Mouse (Mus musculus) NIH3T3 (cell line): ENCODE results near the gene Timm22.

ENCODE experiments used
- DNase-seq: peaks from one replicate; pipeline ENCODE4 v3.0.0-alpha.2; 2012; ENCODE audit warnings: low read depth

Gene Timm22

DNA sequence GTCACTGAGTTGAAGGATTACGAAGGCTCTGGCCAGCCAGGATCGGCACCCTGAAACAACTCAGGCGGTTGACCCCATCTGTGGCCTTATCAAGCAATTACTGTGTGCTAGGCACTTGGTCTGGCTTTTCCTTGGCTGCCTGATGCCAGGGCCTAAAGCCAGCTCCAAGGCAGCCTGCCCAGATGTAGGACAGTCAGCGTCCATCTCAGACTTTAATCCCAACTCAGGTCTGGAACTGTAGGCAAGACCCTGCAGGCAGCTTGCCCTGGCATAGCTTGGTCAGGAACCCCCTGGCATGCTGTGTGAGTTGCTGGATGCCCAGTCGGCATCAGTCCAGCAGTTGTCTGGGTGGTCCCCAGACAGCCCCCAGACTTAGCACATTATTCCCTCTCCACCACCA is 29.3 kb downstream of the Timm22 start:
- DNase-seq, result no peak

DNA sequence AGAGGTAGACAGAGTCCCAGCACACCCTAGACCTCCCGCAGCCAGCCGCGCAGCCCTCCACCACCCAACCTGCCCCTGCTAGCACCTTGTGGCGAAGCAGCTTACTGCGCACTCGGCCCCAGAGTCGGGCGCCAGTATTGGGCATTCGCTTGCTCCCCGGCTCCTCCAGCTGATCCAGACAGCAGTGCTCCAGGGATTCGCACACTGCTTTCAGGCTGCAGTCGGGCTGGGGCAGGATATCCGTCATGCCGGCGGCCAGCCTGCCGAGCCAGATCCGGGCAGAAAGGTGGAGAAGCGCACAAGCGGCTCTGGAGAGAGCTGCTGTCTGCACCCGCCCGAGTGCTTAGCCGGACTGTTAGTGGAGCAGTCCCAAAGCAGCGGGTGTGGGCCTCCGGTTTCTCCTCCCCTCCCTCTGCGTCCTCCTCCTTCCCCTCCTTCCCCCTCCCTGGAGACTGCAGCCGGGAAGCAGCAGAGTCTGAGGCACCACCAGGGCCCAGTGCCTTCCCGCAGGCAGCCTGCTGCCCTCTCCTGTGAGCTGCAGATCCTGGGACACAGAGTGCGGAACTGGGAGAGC is 30.2 kb downstream of the Timm22 start:
- no peak for DNase-seq

DNA sequence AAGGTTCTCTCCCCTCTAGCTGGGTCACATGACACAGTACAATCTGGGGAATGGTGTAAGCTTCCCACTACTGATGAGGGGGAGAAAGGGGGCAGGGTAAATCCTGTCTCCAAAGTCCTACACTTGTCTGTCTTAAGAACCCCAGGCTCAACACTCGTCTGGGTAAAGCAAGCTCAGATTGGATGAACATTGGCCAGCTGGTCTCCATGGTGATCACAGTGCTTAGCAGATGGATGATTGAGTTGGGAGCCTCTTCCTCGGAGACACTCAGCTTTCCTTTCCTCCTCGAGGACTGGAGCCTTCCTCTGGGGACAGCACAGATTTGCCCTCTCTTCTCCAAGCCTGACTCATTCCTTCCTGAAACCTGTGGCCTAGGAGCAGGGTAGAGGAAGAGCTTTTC is 32.9 kb downstream of the Timm22 start:
- no peak for DNase-seq

DNA sequence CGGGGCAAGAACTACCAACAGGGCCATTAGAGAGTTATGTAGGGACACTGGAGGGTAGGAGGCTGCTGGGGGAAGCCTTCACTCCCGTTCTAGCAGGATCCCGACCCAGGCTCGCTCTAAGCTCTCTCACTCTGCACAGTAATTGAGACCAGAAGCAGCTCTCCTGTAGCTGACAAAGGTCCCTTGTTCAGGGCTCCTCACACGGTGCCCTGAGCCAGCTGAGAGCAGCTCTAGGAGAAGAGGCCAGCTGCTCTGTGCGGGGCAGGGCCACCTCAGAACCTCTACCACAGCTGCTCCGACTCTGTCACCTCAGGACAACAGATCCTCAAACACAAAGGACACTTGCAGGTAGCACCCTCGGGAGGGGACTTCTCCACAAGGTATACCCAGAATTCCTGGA is 38.7 kb downstream of the Timm22 start:
- no peak for DNase-seq

DNA sequence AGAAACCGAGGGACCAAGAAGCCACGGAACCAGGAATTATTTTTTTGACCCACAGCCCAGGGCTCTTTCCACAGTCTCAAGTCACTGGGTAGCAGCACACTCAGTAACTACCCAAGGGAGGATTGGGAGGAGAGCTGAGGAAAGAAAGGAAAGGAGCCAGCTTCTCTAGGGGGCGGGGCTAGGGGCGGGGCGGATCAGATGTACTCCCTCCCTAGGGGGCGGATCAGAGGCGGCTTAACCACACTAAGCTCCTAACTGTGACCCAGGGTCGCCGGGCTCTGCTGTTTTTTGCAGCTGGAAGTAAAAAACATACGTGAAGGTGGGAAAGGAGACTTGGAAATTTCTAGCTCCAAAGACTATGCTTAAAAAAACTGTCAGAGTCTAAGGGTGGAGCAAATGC is 39.5 kb downstream of the Timm22 start:
- DNase-seq, result peak; percentile 53

DNA sequence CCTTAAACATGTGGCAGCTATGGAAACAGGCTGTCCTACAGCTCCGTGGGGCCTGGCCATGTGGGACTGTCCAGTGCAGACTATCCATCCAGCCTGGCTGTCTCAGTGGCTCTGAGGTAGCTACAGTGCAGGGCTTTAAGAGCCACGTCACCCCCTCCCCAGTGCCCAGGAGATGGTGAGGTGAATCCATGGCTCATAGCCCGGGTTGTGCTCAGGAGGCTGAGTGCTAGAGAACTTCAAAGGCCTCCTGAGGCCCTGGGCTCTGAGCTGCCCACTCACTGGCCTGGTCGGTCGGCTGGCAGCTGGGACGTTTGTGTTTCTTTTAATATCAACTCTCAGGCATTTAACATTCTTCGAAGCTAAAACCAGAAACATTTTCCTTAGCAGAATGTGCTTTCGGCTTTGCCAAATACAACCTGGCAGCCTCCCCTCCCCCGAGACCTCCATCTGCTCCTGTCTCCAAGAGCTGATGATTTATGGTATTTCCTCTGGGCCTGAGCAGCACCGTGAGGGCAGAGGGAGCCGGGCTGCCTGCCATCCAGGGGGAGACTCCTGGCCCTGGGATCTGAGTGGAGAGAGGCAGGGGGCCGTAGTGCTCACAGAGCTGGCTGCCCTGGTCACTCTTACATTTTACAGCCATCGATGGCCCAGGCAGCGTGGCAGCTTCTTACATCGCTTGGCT is 42.9 kb downstream of the Timm22 start:
- DNase-seq, result peak; percentile 81

DNA sequence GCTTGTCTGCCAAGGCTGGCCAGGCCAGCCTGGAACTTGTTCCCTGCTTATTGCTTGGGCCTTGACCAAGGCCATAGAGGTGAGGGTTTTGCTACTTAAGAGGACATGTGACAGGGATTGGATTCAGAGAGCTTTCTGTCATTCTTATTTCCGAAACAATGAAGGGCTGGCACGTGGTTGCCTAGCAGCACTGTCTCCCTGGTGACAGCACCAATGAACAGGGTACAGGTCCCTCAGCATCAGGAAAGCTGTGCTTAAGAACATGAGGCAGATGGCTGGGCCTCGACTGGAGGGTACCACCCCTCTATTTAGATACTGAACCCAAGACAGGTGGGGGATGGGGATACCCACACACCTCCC is 43.4 kb downstream of the Timm22 start:
- no peak for DNase-seq

DNA sequence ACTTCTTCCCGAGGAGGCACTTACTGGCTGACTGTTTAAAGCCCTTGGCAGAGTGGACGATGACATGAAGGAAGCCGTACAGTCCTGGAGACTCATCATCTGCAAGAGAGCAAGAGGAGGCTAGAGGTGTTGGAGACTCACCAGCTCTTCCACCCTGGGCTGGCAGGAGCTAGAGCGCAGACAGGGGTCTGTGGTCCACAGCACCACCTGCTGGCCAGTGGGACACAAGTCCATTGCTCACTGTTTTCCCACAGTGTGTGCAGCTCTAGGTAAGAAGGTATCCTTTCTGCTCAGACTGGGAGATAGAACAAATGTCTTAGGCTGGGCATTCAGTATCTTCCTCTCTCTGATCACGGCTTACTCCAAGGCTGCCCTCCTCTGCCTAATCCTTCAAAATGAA is 47.7 kb downstream of the Timm22 start:
- peak; percentile 91 for DNase-seq

DNA sequence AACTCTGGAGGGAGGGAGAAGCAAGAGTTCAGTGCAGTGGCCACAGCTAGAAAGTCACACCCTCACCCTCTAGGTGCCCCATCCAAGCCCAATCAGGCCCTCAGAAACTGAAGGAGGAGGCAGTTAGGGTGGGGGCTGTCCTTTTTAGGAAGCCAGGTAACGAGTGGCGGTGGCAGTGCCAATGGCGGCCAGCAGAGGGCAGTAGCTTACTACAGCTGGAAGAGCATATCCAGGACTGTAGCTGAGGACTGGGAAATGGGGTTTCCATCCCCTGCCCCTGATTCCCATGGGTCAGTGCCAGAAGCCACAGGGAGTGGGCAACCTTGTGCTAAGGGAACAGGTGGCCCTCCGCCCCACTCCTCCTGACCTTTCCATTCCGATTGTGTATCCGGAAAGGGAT is 49.5 kb downstream of the Timm22 start:
- peak; percentile 91 for DNase-seq

DNA sequence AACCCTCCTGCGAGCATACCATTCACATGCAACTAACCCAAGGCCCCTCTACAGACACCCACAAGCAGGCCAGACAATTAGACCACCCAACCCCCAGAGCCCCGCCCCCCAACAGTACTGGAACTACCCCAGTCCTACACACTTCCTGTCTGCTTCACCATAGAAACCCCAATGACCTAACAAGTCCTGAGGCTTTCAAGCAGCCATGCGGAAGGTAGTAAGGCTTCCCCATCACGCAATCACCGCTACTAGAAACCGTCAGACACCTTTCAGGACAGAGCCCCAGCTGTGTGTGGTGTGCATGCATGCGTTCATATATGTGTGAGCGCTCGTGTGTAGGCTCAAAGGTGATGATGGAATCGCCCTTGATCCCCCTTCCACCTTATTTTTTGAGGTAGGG is 50.1 kb downstream of the Timm22 start:
- DNase-seq, result no peak

DNA sequence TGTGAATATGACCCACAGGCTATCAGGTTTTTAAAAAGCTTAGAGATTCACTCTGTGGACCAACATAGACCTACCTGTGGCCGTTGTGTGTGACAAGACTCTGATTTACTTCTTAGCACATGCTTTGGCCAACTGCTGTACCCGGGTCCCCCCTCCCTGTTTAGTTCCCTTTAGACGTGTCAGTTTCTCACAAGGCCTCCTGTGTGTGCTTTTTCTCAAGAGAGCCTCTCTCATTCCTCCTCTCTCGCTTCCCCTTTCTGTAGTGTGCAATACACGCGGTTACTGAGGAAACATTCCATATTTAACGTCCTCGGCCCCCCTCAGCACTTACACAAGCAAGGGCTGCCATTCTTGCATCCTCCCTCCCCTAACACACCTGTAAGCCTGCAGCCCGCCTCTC is 52.0 kb downstream of the Timm22 start:
- DNase-seq, result no peak

DNA sequence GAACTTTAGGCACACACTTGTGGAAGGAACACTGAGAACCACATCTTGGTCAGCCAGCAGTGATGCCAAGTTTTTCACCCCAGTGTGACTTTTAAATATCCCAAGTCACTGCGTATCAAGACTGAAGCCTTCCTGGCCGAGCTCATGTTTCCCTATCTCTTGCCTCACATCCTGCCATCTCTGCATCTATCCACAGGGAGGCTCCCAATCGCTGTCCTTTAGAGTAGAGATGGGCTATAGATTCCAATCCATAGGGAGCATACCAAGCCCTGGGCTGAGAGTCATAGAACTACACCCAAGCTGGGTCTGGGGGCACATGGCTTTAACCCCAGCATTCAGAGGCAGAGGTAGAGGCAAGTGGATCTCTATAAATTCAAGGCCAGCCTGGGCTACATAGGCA is 52.7 kb downstream of the Timm22 start:
- no peak for DNase-seq

DNA sequence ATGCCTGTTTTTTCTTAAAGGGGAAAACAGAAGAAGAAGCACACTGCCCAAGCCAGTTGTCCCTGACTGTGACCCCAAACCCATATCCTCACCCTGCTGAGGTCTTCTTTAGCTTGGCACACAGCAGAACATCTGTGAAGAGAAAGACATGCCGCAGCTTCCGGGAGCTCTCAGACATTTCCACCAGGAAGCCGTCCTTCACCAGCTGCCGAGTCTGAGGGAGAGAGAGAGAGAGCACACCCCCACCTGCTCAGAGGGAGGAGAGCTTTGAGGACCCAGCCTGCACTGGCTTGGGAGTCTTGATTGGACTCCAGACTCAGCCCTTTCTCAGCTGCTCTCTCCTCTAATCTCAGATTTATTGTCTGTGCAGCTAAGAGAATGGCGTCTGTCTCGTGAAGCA is 54.4 kb downstream of the Timm22 start:
- no peak for DNase-seq

DNA sequence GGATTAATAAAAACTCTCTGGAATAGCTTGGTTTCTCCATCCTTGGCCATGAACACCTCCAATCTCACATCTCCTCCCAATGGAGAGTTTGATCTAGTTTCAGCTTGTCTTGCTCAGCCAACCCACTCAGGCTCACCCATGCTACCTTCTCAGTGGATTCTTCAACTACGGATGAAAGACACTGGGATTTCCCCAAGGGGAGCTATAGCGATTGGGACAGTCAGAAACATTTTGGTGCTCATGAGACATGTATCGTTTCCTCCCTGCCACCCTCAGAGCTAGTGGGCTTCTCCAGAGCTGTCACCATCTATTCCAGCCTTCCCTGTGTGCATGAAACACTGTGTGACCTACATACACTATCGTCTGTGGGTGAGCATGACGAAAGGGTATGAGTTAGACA is 54.9 kb downstream of the Timm22 start:
- DNase-seq, result no peak

DNA sequence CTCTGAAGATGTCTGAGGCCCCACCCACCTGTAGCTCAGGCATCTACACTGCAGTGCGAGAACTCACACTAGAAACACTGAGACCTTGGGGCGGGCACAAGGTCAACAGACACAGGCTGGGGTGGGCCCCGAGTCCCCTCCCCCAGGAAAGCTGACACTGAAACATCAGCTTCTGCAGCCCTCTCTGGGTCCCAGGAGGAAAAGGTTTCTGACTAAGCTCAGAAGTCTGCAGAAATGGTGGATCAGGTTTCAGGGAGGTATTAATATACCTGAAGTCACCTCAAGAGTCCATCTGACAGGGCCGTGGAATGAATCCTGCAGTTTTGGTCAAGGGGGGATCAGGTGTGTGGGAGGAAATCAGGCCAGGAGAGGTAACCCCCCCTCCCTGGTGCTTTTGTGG is 59.1 kb downstream of the Timm22 start:
- no peak for DNase-seq
